Mouse (Mus musculus) thymus, adult 2 months (tissue): Measurements from ENCODE around the gene Sorcs3. TPM values are rescaled to one million over a fixed set of nuclear protein-coding genes. Genes with fewer than 3 reads are reported as not detected.

Source experiments
- DNase-seq: peaks from one replicate; pipeline ENCODE4 v3.0.0; 2021
- H3K27ac ChIP-seq: fragments of 200-500 bp; 2 replicates; pipeline ENCODE4 v1.5.1; 2012; ENCODE audit warnings: low read length, control low read depth; ENCODE audit not compliant: control insufficient read depth, insufficient read depth
- H3K27me3 ChIP-seq: fragments of 200-500 bp; 2 replicates; pipeline ENCODE4 v1.6.1; 2012; ENCODE audit warnings: mild to moderate bottlenecking, low read length, moderate library complexity, mixed read lengths; ENCODE audit not compliant: control insufficient read depth, insufficient read depth
- H3K36me3 ChIP-seq: fragments of 200-500 bp; 2 replicates; pipeline ENCODE4 v1.6.1; 2012; ENCODE audit warnings: mild to moderate bottlenecking, low read length, moderate library complexity; ENCODE audit not compliant: control insufficient read depth, insufficient read depth
- H3K4me1 ChIP-seq: fragments of 200-500 bp; replicated peaks from 2 replicates; pipeline ENCODE4 v1.6.1; 2012; ENCODE audit warnings: low read length; ENCODE audit not compliant: control insufficient read depth, insufficient read depth
- H3K4me3 ChIP-seq: fragments of 200-500 bp; 2 replicates; pipeline ENCODE4 v1.5.1; 2012; ENCODE audit warnings: mild to moderate bottlenecking, low read length, control low read depth, moderate library complexity; ENCODE audit not compliant: control insufficient read depth, insufficient read depth
- CTCF ChIP-seq: fragments of 200-500 bp; IDR thresholded peaks from 2 replicates; pipeline ENCODE4 v1.5.1; 2012; ENCODE audit warnings: mild to moderate bottlenecking, control low read depth, low read length, moderate library complexity, borderline replicate concordance; ENCODE audit not compliant: control insufficient read depth, poor library complexity, insufficient read depth; ENCODE audit errors: extremely low read depth
- POLR2A ChIP-seq: fragments of 200-500 bp; IDR thresholded peaks from 2 replicates; pipeline ENCODE4 v1.6.1; 2012; ENCODE audit warnings: mild to moderate bottlenecking, low read length, control low read depth, moderate library complexity; ENCODE audit not compliant: control insufficient read depth, poor library complexity, insufficient read depth; ENCODE audit errors: extremely low read depth
- WGBS: fragments of 180-500 bp; shearing (Covaris S2); methylation state at CpG from one replicate; pipeline ENCODE4 v1.1.7; 2018; 5-methylcytosine and 5-hydroxymethylcytosine counted together
- polyA plus RNA-seq: library from polyadenylated mRNA; depleted of rRNA; stranded (reverse); fragments of >200 nt; gene quantifications from 2 replicates; pipeline ENCODE4 v1.2.3, GENCODE M21; 2012

Sorcs3 gene
- polyA plus RNA-seq, 1 experiment: 0.18 TPM

GRCm38 (mm10) chr19:48362167-48362566 lies 156.3 kb downstream of the Sorcs3 start:
- H3K4me1 ChIP-seq: no peaks in the 10 kb centered on the region
- 93% methylated on average over 2 of the region's 2 CpGs for WGBS
- no peaks in the 10 kb centered on the region for H3K36me3 ChIP-seq
- no peak overlapping the region for H3K4me3 ChIP-seq
- no peak overlapping the region for H3K27ac ChIP-seq
- TF ChIP-seq POLR2A (no peak), CTCF (no peak)
- no peak for DNase-seq
- H3K27me3 ChIP-seq: no peaks in the 10 kb centered on the region; the same call in 1 of the 2 replicates

DNA sequence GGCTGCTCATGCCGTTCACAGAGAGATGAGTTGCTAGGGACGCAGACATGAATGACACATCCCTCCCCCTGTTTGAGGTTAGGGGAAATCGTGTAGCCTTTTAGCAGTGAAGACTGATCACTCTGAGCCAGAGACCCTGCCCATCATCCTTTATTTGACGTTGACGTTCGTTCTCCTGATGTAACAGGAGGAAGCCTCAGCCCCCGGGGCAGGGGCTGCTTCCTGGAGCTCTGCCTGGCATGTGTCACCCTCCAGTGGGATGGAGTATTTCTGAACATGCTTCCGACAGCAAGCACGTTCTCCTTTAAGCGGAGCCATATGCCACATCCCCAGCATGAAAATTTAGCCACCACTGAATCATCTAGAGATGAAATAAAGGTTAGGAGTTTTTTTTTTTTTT lies 162.2 kb downstream of the Sorcs3 start:
- 77% methylated on average over 10 of the region's 10 CpGs for WGBS
- Histone ChIP-seq H3K4me3 (no peak overlapping the region), H3K27me3 (no peaks in the 10 kb centered on the region; the same call in 1 of the 2 replicates), H3K4me1 (no peaks in the 10 kb centered on the region), H3K27ac (no peak overlapping the region), H3K36me3 (no peaks in the 10 kb centered on the region)
- TF ChIP-seq CTCF: no peak
- no peak for TF ChIP-seq POLR2A
- no peak for DNase-seq

- no peak for DNase-seq
- no peaks in the 10 kb centered on the region for H3K27me3 ChIP-seq
- TF ChIP-seq CTCF (no peak), POLR2A (no peak)
- H3K4me1 ChIP-seq: no peaks in the 10 kb centered on the region
- 69% methylated on average over 9 of the region's 9 CpGs for WGBS
- H3K27ac ChIP-seq: no peak overlapping the region
- H3K36me3 ChIP-seq: no peaks in the 10 kb centered on the region
- H3K4me3 ChIP-seq: no peak overlapping the region
Observed at GRCm38 (mm10) chr19:48371787-48372186, 166.0 kb downstream of the Sorcs3 start.

DNA sequence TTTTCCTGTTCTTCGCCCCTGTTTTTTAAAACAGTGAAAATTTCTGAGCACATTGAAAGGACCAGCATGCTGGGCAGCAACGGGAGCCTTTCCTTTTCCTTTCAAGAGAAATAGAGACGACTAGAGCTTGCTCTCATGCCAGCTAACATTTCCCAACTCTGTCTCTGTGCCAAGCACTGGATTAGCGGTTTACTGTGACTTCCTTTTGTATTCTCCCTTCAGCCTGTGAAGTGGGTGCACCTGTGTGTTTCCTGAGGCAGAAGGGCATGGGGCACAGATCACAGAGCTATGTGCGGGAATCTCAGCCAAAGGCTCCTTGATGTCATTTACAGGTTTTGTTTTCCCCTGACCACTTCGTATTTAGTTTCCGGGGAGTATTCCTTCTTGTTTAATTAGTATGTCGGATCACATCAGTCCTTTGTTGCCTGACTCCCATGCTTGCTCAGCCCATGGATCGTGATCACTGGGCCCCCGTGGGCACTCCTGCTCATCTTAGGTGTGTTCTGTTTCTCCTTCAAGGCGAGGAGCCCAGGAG lies 172.2 kb downstream of the Sorcs3 start:
- H3K4me1 ChIP-seq: no peaks in the 10 kb centered on the region
- 86% methylated on average over 11 of the region's 11 CpGs for WGBS
- H3K27ac ChIP-seq: no peak overlapping the region
- DNase-seq: no peak
- H3K36me3 ChIP-seq: no peaks in the 10 kb centered on the region
- TF ChIP-seq CTCF (no peak), POLR2A (no peak)
- no peak overlapping the region for H3K4me3 ChIP-seq
- H3K27me3 ChIP-seq: no peaks in the 10 kb centered on the region

DNA sequence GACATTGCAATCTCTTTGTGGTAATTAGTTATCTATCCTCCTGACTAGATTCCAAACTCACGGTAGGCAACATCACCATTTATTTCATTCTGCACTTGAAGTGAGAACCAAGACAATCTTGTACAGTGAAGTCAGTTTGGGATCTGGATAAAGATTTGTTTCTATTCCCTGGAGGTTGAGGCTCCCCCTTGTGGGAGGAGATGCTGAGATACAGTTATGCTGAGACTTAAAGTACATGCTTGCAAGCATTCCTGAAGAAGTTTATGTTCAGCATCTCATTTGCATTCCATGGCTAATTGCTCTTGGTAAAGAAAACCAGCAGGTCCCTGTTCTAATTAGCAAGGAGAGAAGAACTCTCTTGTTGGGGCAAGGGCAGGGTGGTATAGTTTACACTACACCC lies 185.7 kb downstream of the Sorcs3 start:
- Histone ChIP-seq H3K27ac (no peak overlapping the region), H3K36me3 (no peaks in the 10 kb centered on the region), H3K4me1 (no peaks in the 10 kb centered on the region), H3K27me3 (no peaks in the 10 kb centered on the region), H3K4me3 (no peak overlapping the region)
- DNase-seq: no peak
- TF ChIP-seq CTCF (no peak), POLR2A (no peak)
- 80% methylated on average over 1 of the region's 1 CpGs for WGBS

DNA sequence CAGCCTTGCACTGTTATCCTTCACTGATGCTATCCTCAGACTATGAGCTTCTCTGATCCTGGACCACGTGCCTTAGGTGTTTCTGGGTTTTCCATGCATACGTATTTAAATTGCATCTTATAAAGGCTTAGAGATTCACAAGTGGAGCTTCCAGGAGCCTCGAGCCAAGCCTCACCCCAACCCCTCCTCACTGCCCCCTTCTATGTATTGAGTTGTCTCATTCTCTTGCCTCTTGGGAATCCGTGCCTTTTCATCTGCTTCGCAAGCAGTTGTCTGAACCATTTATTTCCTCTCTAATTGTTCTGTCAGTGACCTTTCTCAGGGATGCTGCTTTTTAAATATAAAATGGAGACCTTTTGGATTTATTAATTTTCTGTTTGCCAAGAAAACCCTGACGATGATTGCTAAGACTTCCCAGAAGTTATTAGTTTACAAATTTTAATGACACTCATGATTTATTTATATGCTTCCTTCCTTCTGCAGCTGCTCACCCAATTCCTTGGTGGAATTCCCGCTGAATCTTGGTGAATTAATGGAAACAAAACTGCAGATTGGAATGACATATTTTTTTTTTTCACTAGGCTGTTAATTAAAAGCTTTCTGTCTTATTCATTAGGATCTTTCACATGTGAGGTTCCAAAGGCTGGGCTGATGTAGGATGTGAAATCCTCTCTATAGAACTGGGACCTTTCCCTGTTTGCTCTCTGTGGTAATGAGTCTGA lies 199.1 kb downstream of the Sorcs3 start:
- Histone ChIP-seq H3K27me3 (no peaks in the 10 kb centered on the region), H3K36me3 (no peaks in the 10 kb centered on the region), H3K27ac (no peak overlapping the region), H3K4me1 (no peaks in the 10 kb centered on the region), H3K4me3 (no peak overlapping the region)
- WGBS: 78% methylated on average over 7 of the region's 7 CpGs
- no peak for DNase-seq
- TF ChIP-seq POLR2A: no peak
- no peak for TF ChIP-seq CTCF
